Mouse (Mus musculus) heart, adult 2 months (tissue): ENCODE results near the gene Trhde. TPM values are rescaled to one million over a fixed set of nuclear protein-coding genes. Genes with fewer than 3 reads are reported as not detected.

Experiments
- DNase-seq, 2 experiments: peaks; one replicate each; pipeline ENCODE4 v3.0.0; 2021
- H3K27ac ChIP-seq: fragments of 200-600 bp; 2 replicates; pipeline ENCODE4 v1.8.1; 2022
- H3K27me3 ChIP-seq: fragments of 200-500 bp; 2 replicates; pipeline ENCODE4 v1.6.1; 2012; ENCODE audit warnings: mild to moderate bottlenecking, low read length, inconsistent platforms, mixed read lengths; ENCODE audit not compliant: control insufficient read depth, insufficient read depth
- H3K36me3 ChIP-seq: fragments of 200-500 bp; 2 replicates; pipeline ENCODE4 v1.6.1; 2012; ENCODE audit warnings: low read length, inconsistent platforms; ENCODE audit not compliant: control insufficient read depth, insufficient read depth
- H3K4me1 ChIP-seq: fragments of 200-500 bp; 2 replicates; pipeline ENCODE4 v1.6.1; 2011; ENCODE audit warnings: low read length; ENCODE audit not compliant: control insufficient read depth, insufficient read depth
- H3K4me3 ChIP-seq: fragments of 200-600 bp; 2 replicates; pipeline ENCODE4 v1.8.1; 2022
- H3K79me2 ChIP-seq: fragments of 200-500 bp; replicated peaks from 2 replicates; pipeline ENCODE4 v1.6.1; 2012; ENCODE audit warnings: mild to moderate bottlenecking, inconsistent platforms, low read length, moderate library complexity, mixed read lengths; ENCODE audit not compliant: control insufficient read depth, insufficient read depth
- H3K9ac ChIP-seq: fragments of 200-500 bp; 2 replicates; pipeline ENCODE4 v1.6.1; 2012; ENCODE audit warnings: low read depth, mild to moderate bottlenecking, control low read depth, inconsistent platforms, low read length, mixed read lengths
- CTCF ChIP-seq: fragments of 200-600 bp; IDR thresholded peaks from 2 replicates; pipeline ENCODE4 v1.8.1; 2022; ENCODE audit warnings: antibody characterized with exemption, mild to moderate bottlenecking, moderate library complexity
- EP300 ChIP-seq: fragments of 200-500 bp; IDR thresholded peaks from 2 replicates; pipeline ENCODE4 v1.6.1; 2011; ENCODE audit warnings: low read depth, low read length, control low read depth; ENCODE audit not compliant: insufficient read depth
- POLR2A ChIP-seq: fragments of 200-500 bp; IDR thresholded peaks from 2 replicates; pipeline ENCODE4 v1.6.1; 2011; ENCODE audit warnings: mild to moderate bottlenecking, low read depth, low read length, control low read depth; ENCODE audit not compliant: insufficient read depth
- WGBS: fragments of 180-500 bp; shearing (Covaris S2); methylation state at CpG from one replicate; pipeline ENCODE4 v1.1.7; 2018; 5-methylcytosine and 5-hydroxymethylcytosine counted together
- intact Hi-C: fragments of 180-260 bp; cut with DNase I; formaldehyde crosslinking; loops from one replicate; pipeline ENCODE4 v1.15.1; 2025
- polyA plus RNA-seq: library from polyadenylated mRNA; depleted of rRNA; stranded (reverse); fragments of >200 nt; gene quantifications from 2 replicates; pipeline ENCODE4 v1.2.3, GENCODE M21; 2012
- total RNA-seq, 2 experiments: library from RNA; stranded (reverse); gene quantifications; 2 replicates each; pipeline ENCODE4 v1.2.3; 2021

The Trhde gene
- total and polyA plus RNA-seq, 3 experiments, result 0.18 to 0.39 (median 0.27) TPM

DNA sequence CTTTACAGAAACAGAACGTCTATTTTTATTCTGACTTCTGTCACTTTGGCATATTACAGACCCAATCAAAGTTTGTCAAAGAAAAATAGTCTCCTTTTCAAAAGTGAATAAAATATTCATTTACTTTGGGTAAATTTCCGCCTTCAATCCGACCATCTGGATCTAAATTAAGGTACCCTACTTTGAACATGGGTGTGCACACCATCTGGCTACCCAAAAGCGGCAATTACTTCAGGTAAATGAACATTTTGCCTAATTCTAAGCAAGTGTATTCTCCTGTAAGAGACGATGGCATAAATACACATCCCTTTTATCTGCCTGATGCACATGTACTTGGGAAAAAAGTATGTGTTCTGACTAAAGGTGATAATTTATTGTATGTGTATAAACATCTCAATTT, 5.2 kb downstream of the Trhde start:
- Histone ChIP-seq H3K79me2 (no peaks in the 10 kb centered on the region), H3K27ac (no peak overlapping the region), H3K4me3 (no peak overlapping the region), H3K9ac (no peak overlapping the region), H3K27me3 (peaks cover 8% of the 10 kb centered on the region), H3K4me1 (no peaks in the 10 kb centered on the region), H3K36me3 (no peaks in the 10 kb centered on the region)
- intact Hi-C loops, result no loop called here
- no peak for DNase-seq
- WGBS, result 69% methylated on average over 5 of the region's 5 CpGs
- TF ChIP-seq POLR2A, result no peak
- TF ChIP-seq CTCF, result no peak

- H3K4me3 ChIP-seq, result no peak overlapping the region
- no peaks in the 10 kb centered on the region for H3K4me1 ChIP-seq
- H3K79me2 ChIP-seq, result no peaks in the 10 kb centered on the region
- no peaks in the 10 kb centered on the region for H3K36me3 ChIP-seq
- no peak for TF ChIP-seq CTCF
- no peak for TF ChIP-seq POLR2A
- no peak for TF ChIP-seq EP300
- no peak for DNase-seq
- no peak overlapping the region for H3K9ac ChIP-seq
- no peaks in the 10 kb centered on the region for H3K27me3 ChIP-seq
- 66% methylated on average over 6 of the region's 6 CpGs for WGBS
- intact Hi-C loops, result no loop called here
- no peak overlapping the region for H3K27ac ChIP-seq
These were observed 7.9 kb downstream of the Trhde start for GRCm38 (mm10) chr10:114794214-114794613.

GRCm38 (mm10) chr10:114765914-114766313, 36.2 kb downstream of the Trhde start:
- WGBS, result 66% methylated on average over 4 of the region's 4 CpGs
- H3K27me3 ChIP-seq, result no peaks in the 10 kb centered on the region

DNA sequence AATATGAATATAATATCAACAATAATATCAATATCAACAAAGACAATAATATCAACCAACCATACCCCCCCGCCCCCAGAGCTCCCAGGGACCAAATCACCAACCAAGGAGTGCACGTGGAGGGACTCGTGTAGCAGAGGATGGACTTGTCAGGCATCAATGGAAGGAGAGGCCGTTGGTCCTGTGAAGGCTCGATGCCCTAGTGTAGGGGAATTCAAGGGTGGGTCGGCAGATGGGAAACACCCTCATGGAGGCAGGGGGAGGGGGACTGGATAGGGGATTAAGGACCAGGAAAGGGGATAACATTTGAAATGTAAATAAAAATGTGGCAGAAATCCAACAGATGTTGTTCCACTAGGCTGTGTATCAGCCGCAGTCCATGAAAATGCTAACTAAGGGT, 40.0 kb downstream of the Trhde start:
- Histone ChIP-seq H3K79me2 (no peaks in the 10 kb centered on the region), H3K4me1 (no peaks in the 10 kb centered on the region), H3K36me3 (no peaks in the 10 kb centered on the region), H3K4me3 (no peak overlapping the region), H3K27ac (no peak overlapping the region), H3K9ac (no peak overlapping the region), H3K27me3 (no peaks in the 10 kb centered on the region)
- TF ChIP-seq CTCF (no peak), POLR2A (no peak), EP300 (no peak)
- intact Hi-C loops, result no loop called here
- WGBS, result 77% methylated on average over 7 of the region's 7 CpGs
- no peak for DNase-seq

More at GRCm38 (mm10) chr10:114765914-114766313, 36.2 kb downstream of the Trhde start:
- no peak for TF ChIP-seq EP300
- no peak for TF ChIP-seq CTCF
- no peak for TF ChIP-seq POLR2A
- DNase-seq, result no peak
- H3K79me2 ChIP-seq, result no peaks in the 10 kb centered on the region
- no peak overlapping the region for H3K4me3 ChIP-seq
- H3K36me3 ChIP-seq, result no peaks in the 10 kb centered on the region
- intact Hi-C loops, result no loop called here
- no peaks in the 10 kb centered on the region for H3K4me1 ChIP-seq
- H3K9ac ChIP-seq, result no peak overlapping the region
- no peak overlapping the region for H3K27ac ChIP-seq

DNA sequence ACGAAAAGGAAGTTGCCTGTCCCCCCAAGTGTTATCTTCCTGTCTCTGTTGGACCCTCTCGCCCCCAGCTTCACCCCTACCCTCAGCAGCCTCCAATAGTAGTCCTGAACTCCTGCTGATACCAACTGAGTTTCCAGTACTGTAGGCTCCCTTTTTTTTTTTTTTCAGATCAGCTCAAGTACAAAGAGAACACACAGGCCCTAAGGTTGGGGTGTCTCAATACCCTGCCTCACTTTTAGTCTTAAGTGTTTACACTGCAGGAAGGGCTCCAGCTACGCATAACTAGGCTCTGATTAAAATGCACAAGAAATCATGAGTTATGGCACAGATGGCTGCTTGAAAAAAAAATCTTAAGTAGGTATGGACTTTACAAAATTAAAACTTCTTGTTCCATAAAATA, 42.9 kb downstream of the Trhde start:
- Histone ChIP-seq H3K36me3 (no peaks in the 10 kb centered on the region), H3K9ac (no peak overlapping the region), H3K27ac (no peak overlapping the region), H3K27me3 (no peaks in the 10 kb centered on the region), H3K79me2 (no peaks in the 10 kb centered on the region), H3K4me1 (no peaks in the 10 kb centered on the region), H3K4me3 (no peak overlapping the region)
- intact Hi-C loops, result no loop called here
- 48% methylated on average over 3 of the region's 3 CpGs for WGBS
- TF ChIP-seq EP300, result no peak
- TF ChIP-seq CTCF, result no peak
- no peak for TF ChIP-seq POLR2A
- DNase-seq, result no peak

DNA sequence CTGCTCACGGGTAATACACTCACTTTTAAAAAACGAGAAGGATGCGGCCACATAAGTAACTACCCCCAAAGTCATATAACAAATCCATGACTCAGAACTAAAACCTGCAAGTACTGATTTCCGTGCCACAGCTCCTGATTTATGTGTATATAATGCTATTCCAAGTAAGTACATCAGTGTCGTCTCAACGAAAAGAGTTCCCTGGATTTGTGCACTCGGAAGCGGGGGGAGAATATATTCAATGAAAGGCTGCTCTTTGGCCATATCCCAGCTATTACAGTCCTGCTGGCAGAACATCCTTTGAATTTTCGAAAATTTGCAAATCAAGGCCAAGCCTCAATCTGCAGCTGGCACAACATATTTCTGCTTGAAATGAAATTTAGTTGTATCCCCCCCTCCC, 43.5 kb downstream of the Trhde start:
- Histone ChIP-seq H3K4me3 (no peak overlapping the region), H3K27me3 (no peaks in the 10 kb centered on the region), H3K79me2 (no peaks in the 10 kb centered on the region), H3K4me1 (no peaks in the 10 kb centered on the region), H3K27ac (no peak overlapping the region), H3K9ac (no peak overlapping the region), H3K36me3 (no peaks in the 10 kb centered on the region)
- no peak for DNase-seq
- 77% methylated on average over 9 of the region's 9 CpGs for WGBS
- no peak for TF ChIP-seq POLR2A
- no peak for TF ChIP-seq EP300
- no peak for TF ChIP-seq CTCF
- intact Hi-C loops, result no loop called here
